Mouse (Mus musculus) cerebellum, postnatal 25 days (tissue): ENCODE results near the gene Gm4216.
"Not testable (repeated sequence)": the region's sequence is repeated elsewhere in the genome, so short reads cannot be mapped to it uniquely, and the experiment has no call there.

Source experiments
- DNase-seq, 2 experiments: peaks; one replicate each; pipeline ENCODE4 v3.0.0; 2021; ENCODE audit warnings: mixed read lengths in 2 of 2

Gene Gm4216

DNA sequence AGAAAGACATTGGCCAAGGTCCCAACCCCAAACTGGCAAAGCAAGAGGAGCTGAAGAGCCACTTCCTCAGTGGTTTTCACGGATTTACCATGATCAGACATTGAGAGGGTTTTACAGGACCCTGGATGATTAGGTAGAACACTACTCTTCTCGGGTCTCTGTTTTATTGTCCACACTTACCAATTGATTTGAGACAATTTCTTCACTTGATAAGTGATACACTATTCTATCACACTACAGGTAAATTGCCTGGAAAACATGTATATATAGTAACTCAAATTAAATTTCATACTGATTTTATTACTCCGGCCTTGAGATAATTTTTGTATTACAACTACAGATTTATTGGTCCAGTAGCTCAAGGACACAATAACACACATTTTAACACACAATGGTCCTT is at the start of gene Gm4216:
TSS of gene Gm4216 (minus strand) at position 101 of the 400 bp plus-strand sequence.
- not testable (repeated sequence) for DNase-seq

DNA sequence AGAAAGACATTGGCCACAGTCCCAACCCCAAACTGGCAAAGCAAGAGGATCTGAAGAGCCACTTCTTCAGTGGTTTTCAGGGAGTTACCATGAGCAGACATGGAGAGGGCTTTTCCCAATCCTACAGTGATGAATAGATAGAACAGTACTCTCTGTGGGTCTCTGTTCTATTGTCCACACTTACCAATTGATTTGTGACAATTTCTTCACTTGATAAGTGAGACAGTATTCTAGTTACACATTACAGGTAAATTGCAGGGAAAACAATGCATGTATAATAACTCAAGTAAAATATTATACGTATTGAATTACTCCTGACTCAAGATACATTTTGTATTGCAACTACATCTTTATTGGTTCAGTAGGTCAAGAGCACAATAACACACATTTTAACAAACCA is 47.6 kb upstream of the Gm4216 start, which contains the start of gene Gm8720:
TSS of gene Gm8720 (minus strand) at position 101 of the 400 bp plus-strand sequence.
- DNase-seq = not testable (repeated sequence)

DNA sequence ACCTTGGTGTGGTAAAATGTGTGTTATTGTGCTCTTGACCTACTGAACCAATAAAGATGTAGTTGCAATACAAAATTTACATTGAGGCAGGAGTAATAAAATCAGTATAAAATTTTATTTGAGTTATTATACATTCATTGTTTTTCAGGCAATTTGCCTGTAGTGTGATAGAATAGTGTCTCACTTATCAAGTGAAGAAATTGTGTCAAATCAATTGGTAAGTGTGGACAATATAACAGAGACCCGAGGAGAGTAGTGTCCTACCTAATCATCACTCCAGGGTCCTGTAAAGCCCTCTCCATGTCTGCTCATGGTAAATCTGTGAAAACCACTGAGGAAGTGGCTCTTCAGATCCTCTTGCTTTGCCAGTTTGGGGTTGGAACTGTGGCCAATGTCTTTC is 35.5 kb upstream of the Gm4216 start, which contains the start of gene Vmn1r163:
TSS of gene Vmn1r163 (plus strand) at position 301 of the 400 bp plus-strand sequence.
- not testable (repeated sequence) for DNase-seq

DNA sequence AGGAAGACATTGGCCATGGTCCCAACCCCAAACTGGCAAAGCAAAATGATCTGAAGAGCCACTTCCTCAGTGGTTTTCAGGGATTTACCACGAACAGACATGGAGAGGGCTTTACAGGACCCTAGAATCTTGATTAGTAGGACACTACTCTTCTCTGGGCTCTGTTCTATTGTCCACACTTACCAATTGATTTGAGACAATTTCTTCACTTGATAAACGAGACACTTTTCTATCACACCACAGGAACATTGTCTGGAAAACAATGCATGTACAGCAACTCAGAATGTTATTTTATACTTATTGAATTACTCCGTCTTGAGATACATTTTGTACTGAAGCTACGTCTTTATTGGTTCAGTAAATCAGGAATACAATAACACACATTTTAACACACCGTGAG is 35.1 kb downstream of the Gm4216 start, which contains the start of gene Gm4214:
TSS of gene Gm4214 (minus strand) at position 101 of the 400 bp plus-strand sequence.
- DNase-seq = not testable (repeated sequence)
